Mouse (Mus musculus): ENCODE results near the gene Gm4131. TPM values are rescaled to one million over a fixed set of nuclear protein-coding genes. Genes with fewer than 3 reads are reported as not detected.

Gene Gm4131
- total RNA-seq, 4 experiments from 2014 or later = not detected

Other genes with a start within 250 kb of the Gm4131 start
- gene Gucy1b2, start 110.6 kb downstream of the Gm4131 start, total RNA-seq (2022) = under 1 TPM in 1 of 4 experiments, not detected in 3; 0.28 TPM
- gene Fam124a, start 11.2 kb downstream of the Gm4131 start, total RNA-seq (2022) = 1 to 10 TPM; 3.6 to 5.0 (median 3.7) TPM
- not detected for gene Serpine3, start 96.7 kb upstream of the Gm4131 start, total RNA-seq (2022)
- 10 to 100 TPM; 12.7 to 15.2 (median 13.9) TPM for gene Ints6, start 194.2 kb upstream of the Gm4131 start, total RNA-seq (2022)